Mouse (Mus musculus) large intestine, adult 2 months (tissue): Measurements from ENCODE around the gene Fam219b. TPM values are rescaled to one million over a fixed set of nuclear protein-coding genes. Genes with fewer than 3 reads are reported as not detected.

Experiments used
- DNase-seq: peaks from one replicate; pipeline ENCODE4 v3.0.0-alpha.2; 2012; ENCODE audit warnings: low read depth, low spot score
- WGBS: fragments of 180-500 bp; shearing (Covaris S2); methylation state at CpG from one replicate; pipeline ENCODE4 v1.1.7; 2018; 5-methylcytosine and 5-hydroxymethylcytosine counted together
- polyA plus RNA-seq: library from polyadenylated mRNA; depleted of rRNA; stranded (reverse); fragments of >200 nt; gene quantifications from 2 replicates; pipeline ENCODE4 v1.2.3, GENCODE M21; 2012

The Fam219b gene
- polyA plus RNA-seq, 1 experiment, result 4.0 TPM

DNA sequence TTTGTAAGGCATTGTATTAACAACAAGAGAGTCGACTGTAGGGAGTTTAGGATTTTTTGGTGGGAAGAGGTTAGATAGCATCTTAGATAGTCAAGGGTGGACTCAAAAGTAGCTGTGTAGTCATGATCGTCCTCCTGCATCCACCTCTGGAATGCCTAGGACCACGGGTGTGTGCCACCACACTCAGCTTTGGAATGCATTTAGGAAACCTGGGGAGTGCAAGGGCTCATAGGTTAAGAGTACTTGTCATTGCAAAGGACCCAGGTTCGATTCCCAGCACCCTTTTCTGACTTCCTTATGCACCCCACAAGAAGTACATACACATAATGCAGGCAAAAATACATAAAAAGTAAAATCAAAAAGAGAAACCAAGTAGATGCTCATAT, 14.5 kb upstream of the Fam219b start:
- 25% methylated on average over 4 of the region's 4 CpGs for WGBS
- DNase-seq, result no peak

DNA sequence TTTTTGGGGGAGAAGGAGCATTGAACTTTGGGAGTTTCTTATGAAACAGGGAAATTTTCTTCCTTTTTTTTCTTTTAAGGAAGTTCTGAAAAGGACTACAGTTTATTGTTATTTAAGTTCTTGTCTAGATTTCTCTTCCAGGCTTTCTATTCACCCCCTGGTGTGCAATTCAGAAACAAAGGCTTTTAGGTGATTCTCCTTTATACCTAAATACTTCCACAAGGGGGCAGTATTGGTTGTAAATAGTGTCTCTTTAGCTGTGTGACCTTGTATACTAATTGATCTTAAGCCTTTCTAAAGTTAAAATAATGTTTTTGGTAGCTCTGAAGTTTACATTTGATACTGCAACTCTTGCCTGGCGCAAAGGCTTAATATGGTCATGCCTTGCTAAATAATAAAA, 13.6 kb upstream of the Fam219b start:
- peak; percentile 48 for DNase-seq
- WGBS, result 32% methylated on average over 1 of the region's 1 CpGs

DNA sequence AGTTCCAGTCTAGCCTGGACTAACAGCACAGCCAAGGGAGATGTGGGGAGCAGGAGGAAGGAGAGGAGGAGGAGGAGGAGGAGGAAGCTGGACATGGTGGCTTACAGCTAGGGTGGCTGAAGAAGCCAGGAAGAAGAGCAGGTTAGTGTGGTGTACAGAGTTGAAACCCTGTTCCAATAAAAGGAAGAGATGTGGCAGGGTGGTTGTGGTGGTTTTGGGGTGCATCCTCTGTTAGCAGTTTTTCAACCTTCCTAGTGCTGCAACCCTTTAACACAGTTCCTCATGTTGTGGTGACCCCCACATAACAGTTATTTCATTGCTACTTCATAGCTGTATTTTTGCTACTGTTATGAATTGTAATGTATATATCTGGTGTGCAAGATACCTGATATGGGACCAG, 12.9 kb upstream of the Fam219b start:
- no peak for DNase-seq

DNA sequence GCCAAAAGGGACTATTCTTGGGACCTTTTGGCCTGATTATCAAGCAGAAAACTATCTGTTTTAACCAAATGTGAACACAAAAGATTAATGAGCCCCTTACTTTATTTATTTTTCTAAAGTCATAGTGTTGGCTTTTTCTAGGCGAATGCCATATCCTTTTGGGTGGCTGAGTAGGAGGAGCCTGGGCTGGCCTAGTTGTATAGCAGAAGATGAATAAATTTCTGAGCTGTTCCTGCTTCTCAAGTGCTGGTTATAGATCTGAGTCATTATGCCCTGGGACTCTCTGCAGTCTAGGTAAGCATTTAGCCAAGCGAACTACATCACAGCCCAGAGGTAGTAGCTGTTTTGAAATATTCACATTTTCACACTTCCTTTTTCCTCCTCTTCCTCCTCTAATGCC, 11.8 kb upstream of the Fam219b start:
- no peak for DNase-seq
- WGBS, result 18% methylated on average over 2 of the region's 2 CpGs

DNA sequence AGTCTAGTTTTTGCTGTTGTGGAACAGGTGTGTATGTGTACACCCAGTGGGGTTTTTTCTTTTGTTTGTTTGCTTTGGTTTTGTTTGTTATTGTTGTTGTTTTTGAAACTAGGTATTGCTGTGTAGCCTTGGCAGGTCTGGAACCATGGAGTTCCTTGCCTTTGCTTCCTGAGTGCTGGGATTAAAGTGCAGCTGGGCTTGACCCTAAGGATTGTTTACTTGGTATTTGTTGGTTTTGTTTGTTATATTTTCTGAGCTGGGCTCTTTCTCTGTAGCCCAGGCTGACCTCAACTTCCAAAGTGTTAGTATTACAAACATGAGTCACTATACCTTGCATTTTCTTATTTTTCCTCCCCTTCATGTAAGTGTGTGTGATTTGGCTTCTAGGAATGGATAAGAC, 10.9 kb upstream of the Fam219b start:
- DNase-seq, result no peak

GRCm38 (mm10) chr9:57531946-57532345, 5.4 kb upstream of the Fam219b start:
- WGBS, result 23% methylated on average over 1 of the region's 1 CpGs
- peak; percentile 42 for DNase-seq

- 84% methylated on average over 5 of the region's 5 CpGs for WGBS
Measured at GRCm38 (mm10) chr9:57536362-57536761, 966 bp upstream of the Fam219b start.

GRCm38 (mm10) chr9:57537728-57538181, 427 bp downstream of the Fam219b start:
- no peak for DNase-seq
- 1% methylated on average over 24 of the region's 24 CpGs for WGBS

More at GRCm38 (mm10) chr9:57536362-57536761, 966 bp upstream of the Fam219b start:
- no peak for DNase-seq

DNA sequence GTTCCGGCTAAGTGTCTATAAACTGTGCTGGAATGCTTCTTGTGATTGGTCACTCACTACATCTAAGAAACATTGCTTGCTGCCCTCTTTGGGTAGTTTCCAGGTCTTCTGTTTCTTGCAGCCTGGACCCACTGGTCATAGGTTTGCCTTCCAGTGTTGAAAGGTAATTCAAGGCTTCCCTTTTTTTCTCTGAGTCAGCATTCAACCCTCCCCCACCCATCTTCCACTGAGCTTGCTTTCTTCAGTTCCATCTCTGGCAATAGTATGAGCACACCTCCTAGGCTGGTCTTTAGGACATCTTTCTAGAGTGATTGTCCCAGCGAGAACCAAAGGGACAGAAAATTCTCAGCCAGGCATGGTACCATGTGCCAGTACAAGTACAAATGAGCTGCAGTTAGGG, 2.2 kb downstream of the Fam219b start:
- DNase-seq, result no peak
- 81% methylated on average over 2 of the region's 2 CpGs for WGBS

DNA sequence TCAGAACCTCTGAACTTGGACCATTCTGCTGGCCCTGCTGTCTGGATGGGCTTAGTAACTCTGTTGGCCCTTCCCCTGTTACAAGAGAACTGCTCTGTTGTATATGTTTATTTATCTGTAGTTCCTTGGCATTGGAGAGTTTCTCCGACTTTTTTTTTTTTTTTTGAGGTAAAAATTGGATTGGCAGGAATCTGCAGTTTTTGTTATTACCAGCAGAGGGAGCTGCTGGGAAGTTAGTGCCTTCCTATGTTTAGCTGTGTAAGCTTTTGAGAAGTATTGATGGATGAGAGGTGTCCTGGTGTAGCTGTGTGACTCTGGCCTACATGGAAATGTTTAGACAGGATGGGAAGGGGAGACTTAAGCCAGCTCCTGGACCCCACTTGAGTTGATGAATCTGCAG, 4.0 kb downstream of the Fam219b start:
- WGBS, result 0% methylated on average over 1 of the region's 1 CpGs
- no peak for DNase-seq

DNA sequence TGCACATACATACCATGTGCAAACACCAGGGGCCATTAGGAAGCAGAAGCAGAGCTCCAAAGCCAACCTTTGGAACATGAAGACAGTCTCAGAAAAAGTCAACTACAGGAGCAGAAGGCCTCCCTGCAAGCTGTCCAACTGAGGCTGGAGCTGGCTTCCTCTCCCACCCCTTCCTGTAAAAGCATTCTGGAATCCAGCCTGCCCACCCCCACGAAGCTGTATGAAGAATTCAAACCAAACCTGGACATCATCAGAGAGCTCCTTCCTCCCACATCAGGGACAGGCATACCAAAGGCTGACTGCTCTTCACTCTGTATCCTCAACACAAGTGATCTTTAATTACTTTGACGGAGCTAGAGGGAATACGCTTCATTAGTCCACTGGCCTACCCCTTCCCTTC, 6.6 kb downstream of the Fam219b start:
- no peak for DNase-seq
- WGBS, result 77% methylated on average over 3 of the region's 3 CpGs

DNA sequence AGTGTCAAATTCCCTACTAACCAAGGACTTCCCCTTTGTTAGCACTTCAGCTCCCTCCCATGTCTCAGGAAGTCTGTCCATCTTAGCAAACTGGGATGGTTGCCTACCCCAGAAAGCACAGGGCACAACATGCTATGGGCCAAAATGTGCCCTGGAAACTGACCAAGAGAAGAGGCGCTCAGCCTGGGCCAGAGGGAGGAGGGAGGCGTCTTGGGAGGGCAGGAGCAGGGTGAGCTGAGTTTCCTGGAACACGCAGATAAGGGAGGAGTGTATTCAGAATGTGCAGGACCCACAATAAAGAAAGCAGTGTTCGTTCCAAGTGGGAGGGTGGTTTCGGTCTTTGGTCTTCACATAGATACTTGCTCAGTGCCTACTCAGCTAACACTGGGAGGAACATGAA, 10.0 kb downstream of the Fam219b start:
- 27% methylated on average over 5 of the region's 5 CpGs for WGBS
- no peak for DNase-seq

GRCm38 (mm10) chr9:57547869-57548268, 10.5 kb downstream of the Fam219b start:
- no peak for DNase-seq
- 63% methylated on average over 11 of the region's 11 CpGs for WGBS

DNA sequence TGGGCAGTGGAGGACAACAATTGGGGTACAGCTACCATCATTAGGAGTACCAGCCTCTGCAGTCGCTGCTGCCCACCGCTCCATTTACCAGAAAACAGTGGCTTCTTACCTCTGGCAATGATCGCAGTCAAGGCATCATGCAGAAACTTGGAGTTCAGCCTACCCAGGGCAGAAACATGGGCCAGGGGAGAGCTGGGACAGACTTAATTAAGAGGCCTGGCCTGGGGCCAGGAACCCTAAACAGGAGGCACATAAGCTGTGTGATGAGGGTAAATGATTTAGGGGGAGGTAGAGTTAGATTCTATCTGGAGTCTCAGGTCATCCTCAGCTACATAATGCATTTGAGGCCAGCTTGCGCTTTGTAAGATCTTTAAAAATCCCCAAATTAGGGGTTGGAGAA, 11.9 kb downstream of the Fam219b start:
- DNase-seq, result no peak
- WGBS, result 92% methylated on average over 4 of the region's 4 CpGs

DNA sequence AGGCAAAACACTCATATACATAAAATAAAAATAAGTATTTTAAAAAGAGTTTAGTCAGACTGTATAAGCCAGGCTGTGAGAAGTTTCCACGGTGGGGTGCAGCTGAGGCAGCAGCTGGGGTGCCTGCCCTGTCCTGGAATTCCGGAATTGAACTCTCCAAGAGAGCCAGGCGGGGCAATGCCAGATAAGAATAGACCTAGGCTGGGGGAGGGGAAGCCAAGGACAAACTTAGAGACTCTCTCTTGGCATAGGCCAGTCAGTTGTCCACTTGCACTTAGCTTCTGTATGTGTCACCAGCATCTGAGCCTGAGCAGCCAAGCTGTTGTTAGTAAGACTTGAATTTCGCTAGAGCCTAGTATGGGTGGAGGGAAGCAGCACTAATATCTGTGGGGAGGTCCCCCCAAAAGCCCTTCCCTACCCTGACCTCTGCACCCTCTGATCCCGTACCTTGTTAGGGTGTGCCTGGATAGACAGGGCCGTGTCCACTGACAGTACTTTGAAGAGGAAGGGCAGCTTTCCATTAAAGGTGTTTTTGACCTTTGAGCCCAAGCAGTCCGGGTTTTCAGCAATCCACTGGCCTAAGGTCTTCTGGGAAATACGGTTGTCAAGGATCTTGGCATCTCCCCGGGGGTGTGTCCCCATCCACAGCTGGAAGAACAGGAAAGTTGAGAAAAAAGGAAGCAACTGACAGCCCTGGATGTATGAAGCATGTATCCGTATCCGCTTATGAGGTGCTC, 13.0 kb downstream of the Fam219b start:
- WGBS, result 33% methylated on average over 11 of the region's 11 CpGs
- peak; percentile 96 for DNase-seq

DNA sequence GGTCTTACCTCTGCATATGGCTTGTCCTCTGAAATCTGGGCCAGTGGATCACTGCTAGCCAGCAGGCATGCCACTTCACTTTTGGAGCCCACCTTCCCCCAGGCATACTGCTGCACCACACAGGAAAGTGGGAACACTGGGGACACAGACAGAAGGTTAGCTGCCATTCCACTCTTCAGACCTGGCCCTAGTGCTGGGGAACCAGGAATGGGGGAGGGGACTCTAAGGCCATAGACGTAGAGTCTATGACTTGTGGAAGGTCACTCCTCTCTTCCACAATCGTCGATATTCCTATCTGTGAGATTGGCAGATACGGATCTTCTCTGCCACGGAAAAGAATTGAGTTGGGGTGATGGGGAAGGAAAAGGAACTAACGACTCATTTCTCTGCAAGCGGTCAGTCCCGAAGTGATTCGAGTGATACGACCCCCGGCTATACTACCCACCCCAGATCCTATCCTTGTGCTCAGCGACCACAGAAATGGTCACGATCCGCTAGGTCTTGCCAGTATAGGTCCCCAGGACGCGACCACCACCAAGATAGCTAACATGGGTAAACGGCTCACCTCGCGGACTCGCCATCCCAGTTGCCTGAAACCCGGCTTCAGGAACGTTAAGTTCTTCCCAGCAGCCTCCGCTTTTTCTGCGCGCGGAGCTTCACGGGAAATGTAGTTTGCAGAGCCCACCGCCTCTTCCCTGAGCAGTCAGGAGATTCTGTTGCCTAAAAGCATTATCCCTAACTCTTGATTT, 15.0 kb downstream of the Fam219b start, which contains the start of gene Mpi:
TSS of gene Mpi (minus strand) at position 625 of the 749 bp plus-strand sequence.
- WGBS, result under 1% methylated on average over 28 of the region's 28 CpGs

DNA sequence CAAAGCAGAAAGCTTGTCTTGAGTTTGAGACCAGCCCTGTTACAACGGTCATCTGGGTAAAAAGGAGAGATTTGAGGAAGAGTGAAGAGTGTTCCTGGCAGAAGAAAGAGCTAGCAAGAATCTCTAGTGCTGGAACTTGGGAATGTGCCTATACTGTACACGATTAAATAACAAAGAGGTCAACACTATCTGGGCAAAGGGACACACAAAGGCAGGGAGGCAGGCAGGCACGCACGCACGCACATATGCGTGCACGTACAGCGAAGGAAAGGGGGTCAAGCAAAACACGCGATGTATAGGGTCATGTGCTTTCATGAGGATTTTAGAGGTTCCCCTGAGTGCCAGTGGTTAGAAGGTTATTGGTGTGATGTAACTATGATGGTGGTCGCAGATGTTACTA, 15.8 kb downstream of the Fam219b start:
- WGBS, result 80% methylated on average over 11 of the region's 11 CpGs
- no peak for DNase-seq

More for the DNA sequence above, 15.0 kb downstream of the Fam219b start, which contains the start of gene Mpi:
- no peak for DNase-seq

- no peak for DNase-seq
- WGBS, result 87% methylated on average over 3 of the region's 3 CpGs
Measured at GRCm38 (mm10) chr9:57554753-57555152, 17.4 kb downstream of the Fam219b start.

DNA sequence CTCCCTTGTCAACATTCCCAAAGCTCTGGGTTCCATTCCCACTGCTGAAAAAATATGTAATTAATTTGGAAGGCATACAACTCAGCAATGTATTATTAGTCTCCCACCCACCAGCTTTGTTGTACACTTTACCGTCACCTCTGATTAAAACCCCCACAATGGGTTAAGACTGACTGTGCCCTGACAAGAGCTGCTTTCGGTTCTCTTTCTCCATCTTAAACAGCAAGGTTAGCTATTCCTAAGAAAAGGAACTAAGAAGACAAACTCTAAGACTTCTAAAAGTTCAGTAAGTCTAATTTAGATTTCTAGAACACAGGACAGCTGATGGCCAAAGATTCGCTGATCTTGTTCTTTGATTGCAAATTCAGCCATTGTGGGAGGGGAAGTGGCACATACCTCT, 19.9 kb downstream of the Fam219b start:
- WGBS, result 76% methylated on average over 3 of the region's 3 CpGs
- no peak for DNase-seq

- WGBS, result 80% methylated on average over 4 of the region's 4 CpGs
- DNase-seq, result no peak
Measured at GRCm38 (mm10) chr9:57558625-57559024, 21.3 kb downstream of the Fam219b start.

DNA sequence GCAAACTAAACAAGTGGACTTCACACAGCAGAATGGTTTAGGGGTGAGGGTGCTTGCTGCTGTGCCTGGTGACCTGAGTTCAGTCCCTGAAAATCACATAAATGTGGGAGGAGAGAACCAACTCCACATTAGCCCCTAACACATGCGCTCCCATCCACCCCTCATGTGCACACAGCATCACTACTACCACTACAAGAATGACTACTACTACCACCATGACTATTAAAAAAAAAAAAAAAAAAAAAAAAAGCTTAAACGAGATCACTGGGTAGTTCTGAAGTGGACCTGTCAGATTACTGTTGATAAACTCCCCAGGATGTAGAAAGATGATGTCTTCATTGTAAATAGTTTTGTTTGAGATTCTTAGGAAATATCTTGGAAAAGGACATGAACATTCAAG, 22.2 kb downstream of the Fam219b start:
- WGBS, result 69% methylated on average over 2 of the region's 2 CpGs
- no peak for DNase-seq
